Mouse (Mus musculus): ENCODE results near the gene Ubtd1.

- no peak for TF ChIP-seq CTCF (IDR thresholded peaks at IDR 0.05)
- no peak for TF ChIP-seq EP300 (IDR thresholded peaks at IDR 0.05)
Measured at GRCm38 (mm10) chr19:41993484-41993883, 11.9 kb downstream of the Ubtd1 start.
